Mouse (Mus musculus): ENCODE measurements around the gene Gle1. TPM values are rescaled to one million over a fixed set of nuclear protein-coding genes. Genes with fewer than 3 reads are reported as not detected.

The Gle1 gene
- total RNA-seq, 2 experiments from 2014 or later, result 31.8 to 36.5 TPM

DNA sequence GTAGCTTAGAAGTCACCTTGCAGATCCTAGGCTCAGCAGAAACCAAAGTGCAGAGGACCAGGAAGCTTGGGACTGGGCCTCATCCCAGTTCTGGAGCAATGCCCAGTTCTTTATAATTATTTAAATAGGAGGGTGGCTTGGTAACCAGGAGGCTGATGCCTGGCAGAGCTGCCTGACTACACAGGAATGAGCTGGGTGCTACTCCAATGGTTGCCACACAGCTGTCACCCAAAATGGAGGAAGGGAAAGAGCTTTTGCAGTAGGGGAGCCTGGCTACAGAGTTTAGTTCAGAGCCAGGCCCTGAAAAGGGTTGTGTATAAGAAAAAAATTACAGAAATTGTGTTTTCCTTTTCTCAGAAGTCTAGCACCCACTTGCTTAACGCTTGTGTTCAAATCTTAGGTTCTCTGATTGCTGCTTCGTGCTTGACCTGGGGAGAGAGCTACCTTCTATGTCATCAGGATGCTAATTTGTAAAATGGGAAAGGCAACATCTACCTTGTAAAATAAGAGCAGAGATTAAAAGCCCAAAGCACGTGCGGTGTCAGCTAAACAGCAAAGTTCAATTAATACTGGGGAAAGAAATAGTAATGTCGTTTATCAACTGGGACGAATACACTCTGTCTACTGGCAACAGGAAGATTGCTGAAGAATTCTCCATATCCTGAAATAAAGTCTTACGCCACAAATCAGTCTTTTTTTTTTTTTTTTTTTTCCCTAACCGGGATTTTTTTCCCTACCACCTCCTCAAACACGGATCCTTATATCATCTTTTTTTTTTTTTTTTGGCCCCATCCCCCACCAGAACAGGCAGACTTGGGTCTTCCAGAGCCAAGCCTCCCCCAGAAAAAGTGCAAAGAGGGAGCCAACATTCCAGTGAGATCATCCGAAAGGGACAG, 29.4 kb downstream of the Gle1 start:
- DNase-seq, result peak; percentile 24

DNA sequence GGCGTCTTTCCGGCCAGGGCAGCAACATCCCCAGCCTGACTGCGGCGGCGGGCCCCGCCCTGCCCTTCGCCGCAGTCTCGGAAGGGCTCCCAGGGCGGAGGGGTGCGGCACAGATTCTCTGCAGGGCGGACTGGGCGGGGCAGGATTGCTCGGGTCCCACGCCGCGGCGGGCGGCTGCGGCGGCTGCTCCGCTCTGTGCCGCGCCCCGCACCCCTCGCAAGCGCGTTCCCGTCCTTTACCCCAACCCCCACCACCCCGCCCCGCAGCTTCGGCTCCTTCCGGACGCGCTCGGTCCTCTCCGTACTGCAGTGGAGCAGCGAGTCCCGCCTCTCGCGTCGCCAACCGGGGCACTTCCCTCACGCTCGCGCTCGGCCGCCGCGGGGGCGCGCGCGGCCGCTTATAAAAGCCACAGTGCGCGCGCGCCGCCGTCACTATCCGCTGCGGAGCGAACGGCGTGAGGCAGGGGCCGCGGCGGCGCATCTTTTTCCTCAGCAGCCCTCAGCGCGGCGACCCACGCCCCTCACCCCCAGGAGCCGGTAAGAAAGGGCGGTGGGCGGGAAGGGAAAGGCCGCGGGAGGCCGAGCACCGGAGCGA, 30.1 kb downstream of the Gle1 start, which contains the start of gene Sptan1:
Gene Sptan1, plus strand, starts transcription at position 311 of the 594 bp plus-strand sequence.
- peak; percentile 99 for DNase-seq

- peak; percentile 59 for DNase-seq
Observed at GRCm38 (mm10) chr2:29965906-29966305, 30.7 kb downstream of the Gle1 start.

DNA sequence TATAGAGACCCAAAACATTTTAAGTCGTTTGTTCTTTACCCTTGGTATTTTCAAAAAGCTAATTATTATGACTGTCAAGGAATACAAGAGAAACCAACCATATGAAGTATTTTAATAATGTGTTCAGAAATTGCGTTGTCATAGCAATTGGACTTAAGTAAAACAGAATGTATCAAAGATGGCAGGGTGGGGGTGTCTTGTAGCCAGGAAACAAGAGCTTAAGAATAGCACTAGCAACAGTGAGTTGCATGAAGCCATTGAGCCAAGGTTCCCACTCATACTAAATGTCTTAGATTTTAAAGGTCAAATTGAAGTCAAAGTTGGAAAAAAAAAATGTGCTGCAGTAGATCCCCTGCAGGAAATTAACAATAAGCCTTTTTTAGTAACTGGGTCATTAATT, 31.6 kb downstream of the Gle1 start:
- no peak for DNase-seq

DNA sequence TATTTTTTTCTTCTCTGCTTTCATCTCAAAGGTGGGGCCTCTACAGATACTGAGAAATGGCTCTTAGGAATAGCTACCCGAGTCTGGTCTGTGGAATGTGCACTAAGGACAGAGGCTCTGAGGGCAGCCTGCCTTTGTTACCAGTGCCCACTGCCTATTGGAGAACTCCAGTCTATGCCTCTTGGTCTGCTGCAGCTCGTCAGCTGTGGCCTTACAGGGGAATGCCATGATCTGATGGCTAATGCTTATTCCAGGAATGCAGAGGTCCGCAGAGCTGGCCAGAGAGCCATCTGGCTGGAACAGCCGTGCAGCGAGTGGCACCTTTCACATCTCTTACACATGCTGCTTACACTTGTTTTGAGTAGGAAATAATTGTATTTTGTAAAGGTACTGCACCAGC, 32.5 kb downstream of the Gle1 start:
- no peak for DNase-seq

DNA sequence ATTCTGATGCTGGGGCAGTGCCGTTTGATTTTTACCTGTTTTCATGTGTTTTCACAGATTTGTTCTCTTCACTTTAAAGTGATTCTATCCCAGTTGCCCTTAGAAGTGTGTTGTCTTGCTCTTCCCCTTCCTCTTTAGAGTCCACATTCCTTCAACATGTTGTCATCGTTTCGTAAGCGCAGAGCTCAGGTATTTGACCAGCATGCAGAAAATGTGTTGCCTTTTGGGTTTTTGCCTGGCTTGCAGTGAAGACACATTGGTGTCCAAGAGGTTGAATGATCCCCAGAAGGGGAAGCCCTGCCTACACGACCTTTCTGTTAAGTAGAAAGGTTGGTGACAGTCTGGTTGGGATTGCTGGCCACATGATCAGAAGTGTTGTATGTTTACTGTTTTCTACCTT, 33.4 kb downstream of the Gle1 start:
- DNase-seq, result no peak

GRCm38 (mm10) chr2:29971838-29972635, 36.8 kb downstream of the Gle1 start:
- DNase-seq, result peak; percentile 92

- no peak for DNase-seq
Observed at GRCm38 (mm10) chr2:29973525-29973924, 38.3 kb downstream of the Gle1 start.

DNA sequence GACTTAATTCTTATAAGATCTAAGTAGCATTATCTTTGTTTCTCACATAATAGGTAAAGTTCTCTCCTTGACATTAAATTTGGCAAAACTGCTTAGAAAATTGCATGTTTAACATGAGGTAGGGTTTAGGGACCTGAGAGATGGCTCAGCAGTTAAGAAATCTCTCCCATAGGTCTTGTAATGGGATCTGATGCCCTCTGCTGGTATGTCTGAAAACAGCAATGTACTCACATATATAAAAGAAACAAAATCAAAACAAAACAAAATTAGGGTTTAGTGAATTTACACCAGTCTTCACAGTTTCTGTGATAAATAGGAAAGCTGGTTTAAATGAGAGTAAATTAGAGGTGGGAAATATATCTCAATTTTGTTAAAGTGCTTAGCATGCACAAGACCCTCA, 42.1 kb downstream of the Gle1 start:
- DNase-seq, result peak; percentile 66

GRCm38 (mm10) chr2:29980661-29981060, 45.4 kb downstream of the Gle1 start:
- no peak for DNase-seq

- DNase-seq, result no peak
Observed at GRCm38 (mm10) chr2:29991962-29992361, 56.7 kb downstream of the Gle1 start.

- DNase-seq, result no peak
Observed at GRCm38 (mm10) chr2:30009101-30009500, 73.9 kb downstream of the Gle1 start.

Small RNA genes lying within 50 kb of the gene (microRNA-seq; reads per million reads assigned to microRNA genes)
- not detected for gene Mir6997

Other genes starting within 250 kb of the Gle1 start
- under 1 TPM in 1 of 2 experiments, not detected in 1; 0.48 TPM for gene Gm13420, start 183.7 kb upstream of the Gle1 start, total RNA-seq (2021)
- gene Gm13547, start 176.1 kb upstream of the Gle1 start, total RNA-seq (2021), result not detected
- 10 to 100 TPM; 16.4 to 21.8 TPM for gene Coq4, start 147.9 kb upstream of the Gle1 start, total RNA-seq (2021)
- gene Trub2, start 146.9 kb upstream of the Gle1 start, total RNA-seq (2021), result 10 to 100 TPM; 25.7 to 43.1 TPM
- 10 to 100 TPM; 26.8 to 27.8 TPM for gene Slc27a4, start 132.8 kb upstream of the Gle1 start, total RNA-seq (2021)
- 10 to 100 TPM; 39.4 to 43.6 TPM for gene Urm1, start 115.4 kb upstream of the Gle1 start, total RNA-seq (2021)
- 10 to 100 TPM; 16.6 to 19.0 TPM for gene Cercam, start 66.3 kb upstream of the Gle1 start, total RNA-seq (2021)
- 10 to 100 TPM; 41.1 to 44.6 TPM for gene Odf2, start 46.2 kb upstream of the Gle1 start, total RNA-seq (2021)
- gene Sptan1, start 30.1 kb downstream of the Gle1 start, total RNA-seq (2021), result 100 to 1,000 TPM; 200 to 226 TPM
- gene Wdr34, start 113.5 kb downstream of the Gle1 start, total RNA-seq (2021), result 10 to 100 TPM; 20.1 to 24.4 TPM
- gene Set, start 122.0 kb downstream of the Gle1 start, total RNA-seq (2021), result 100 to 1,000 TPM; 216 to 221 TPM
- 10 to 100 TPM in 1 of 2 experiments, 1 to 10 TPM in 1; 6.3 to 10.1 TPM for gene Pkn3, start 142.3 kb downstream of the Gle1 start, total RNA-seq (2021)
- gene Zdhhc12, start 158.2 kb downstream of the Gle1 start, total RNA-seq (2021), result 10 to 100 TPM; 14.9 to 19.0 TPM
- 10 to 100 TPM; 29.9 to 45.4 TPM for gene Zer1, start 189.2 kb downstream of the Gle1 start, total RNA-seq (2021)
- gene Tbc1d13, start 198.3 kb downstream of the Gle1 start, total RNA-seq (2021), result 10 to 100 TPM; 47.2 to 64.0 TPM
- 10 to 100 TPM; 55.6 to 58.2 TPM for gene Endog, start 236.1 kb downstream of the Gle1 start, total RNA-seq (2021)
- 10 to 100 TPM; 18.1 TPM for gene Spout1, start 243.0 kb downstream of the Gle1 start, total RNA-seq (2021)